Mouse (Mus musculus) kidney, embryonic 14.5 days (tissue): ENCODE results near the gene Rbm17. TPM values are rescaled to one million over a fixed set of nuclear protein-coding genes. Genes with fewer than 3 reads are reported as not detected.

ENCODE experiments used
- polyA plus RNA-seq: library from polyadenylated mRNA; unstranded; fragments of >200 nt; fragmentation: Nextera tagmentation; extraction: Ambion mirVana; gene quantifications from 2 replicates; pipeline ENCODE4 v1.2.1, GENCODE M21; 2014

Rbm17 gene
- polyA plus RNA-seq, 1 experiment from 2014 or later: 165 TPM

Other genes with a start within 250 kb of the Rbm17 start
- 10.5 and 11.2 TPM in 2 replicates for gene Pfkfb3, start 50.1 kb downstream of the Rbm17 start, polyA plus RNA-seq
- not detected in 2 replicates for gene Gm17490, start 22.1 kb upstream of the Rbm17 start, polyA plus RNA-seq
- gene Il2ra, start 38.7 kb upstream of the Rbm17 start, polyA plus RNA-seq: not detected in 2 replicates
- 0.99 and 1.5 TPM in 2 replicates for gene Il15ra, start 101.1 kb upstream of the Rbm17 start, polyA plus RNA-seq
- 85.1 and 126 TPM in 2 replicates for gene Fbh1, start 173.4 kb upstream of the Rbm17 start, polyA plus RNA-seq
- 32.9 and 34.2 TPM in 2 replicates for gene Ankrd16, start 173.7 kb upstream of the Rbm17 start, polyA plus RNA-seq